Mouse (Mus musculus) intestine, postnatal 0 days (tissue): ENCODE measurements around the gene Uhrf2. TPM values are rescaled to one million over a fixed set of nuclear protein-coding genes. Genes with fewer than 3 reads are reported as not detected.

ENCODE experiments used
- ATAC-seq: fragments of 200-750 bp; cut with Nextera tagmentation; 2 replicates; pipeline ENCODE4 v1.8.0; 2017; ENCODE audit warnings: mild to moderate bottlenecking, moderate TSS enrichment, moderate library complexity
- H3K27ac ChIP-seq: fragments of 300-500 bp; sonication (generic); 2 replicates; pipeline ENCODE4 v1.5.1; 2014; ENCODE audit warnings: mild to moderate bottlenecking, low read depth, low read length, moderate library complexity
- H3K27me3 ChIP-seq: fragments of 300-500 bp; sonication (generic); replicated peaks from 2 replicates; pipeline ENCODE4 v1.6.1; 2014; ENCODE audit warnings: low read length, mixed read lengths; ENCODE audit not compliant: control insufficient read depth, insufficient read depth
- H3K36me3 ChIP-seq: fragments of 300-500 bp; sonication (generic); 2 replicates; pipeline ENCODE4 v1.6.1; 2014; ENCODE audit warnings: mild to moderate bottlenecking, moderate library complexity; ENCODE audit not compliant: control insufficient read depth, insufficient read depth
- H3K4me1 ChIP-seq: fragments of 300-500 bp; sonication (generic); replicated peaks from 2 replicates; pipeline ENCODE4 v1.6.1; 2014; ENCODE audit warnings: antibody characterized with exemption, low read length, mixed read lengths; ENCODE audit not compliant: control insufficient read depth, insufficient read depth
- H3K4me2 ChIP-seq: fragments of 300-500 bp; sonication (generic); replicated peaks from 2 replicates; pipeline ENCODE4 v1.6.1; 2014; ENCODE audit warnings: low read depth, mild to moderate bottlenecking, moderate library complexity
- H3K4me3 ChIP-seq: fragments of 300-500 bp; sonication (generic); 2 replicates; pipeline ENCODE4 v1.5.1; 2014; ENCODE audit warnings: low read depth, low read length
- H3K9ac ChIP-seq: fragments of 300-500 bp; sonication (generic); 2 replicates; pipeline ENCODE4 v1.6.1; 2014; ENCODE audit warnings: mild to moderate bottlenecking, low read depth, low read length
- H3K9me3 ChIP-seq: fragments of 300-500 bp; sonication (generic); 2 replicates; pipeline ENCODE4 v1.6.1; 2016; ENCODE audit warnings: mixed run types; ENCODE audit not compliant: control insufficient read depth
- CTCF ChIP-seq: sonication (generic); IDR thresholded peaks from 2 replicates; pipeline ENCODE4 v1.5.1; 2016; ENCODE audit warnings: low read depth, mild to moderate bottlenecking, control low read depth, antibody characterized with exemption, moderate library complexity
- WGBS: fragments of 180-500 bp; shearing (Covaris S2); extraction: QIAGEN DNeasy Blood & Tissue Kit; methylation state at CpG from one replicate; pipeline ENCODE4 v1.1.7; 2014; 5-methylcytosine and 5-hydroxymethylcytosine counted together
- polyA plus RNA-seq: library from polyadenylated mRNA; unstranded; fragments of >200 nt; fragmentation: Nextera tagmentation; extraction: Ambion mirVana; gene quantifications from 2 replicates; pipeline ENCODE4 v1.2.1, GENCODE M21; 2015

The Uhrf2 gene
- polyA plus RNA-seq = 18.3 and 20.8 TPM in 2 replicates

DNA sequence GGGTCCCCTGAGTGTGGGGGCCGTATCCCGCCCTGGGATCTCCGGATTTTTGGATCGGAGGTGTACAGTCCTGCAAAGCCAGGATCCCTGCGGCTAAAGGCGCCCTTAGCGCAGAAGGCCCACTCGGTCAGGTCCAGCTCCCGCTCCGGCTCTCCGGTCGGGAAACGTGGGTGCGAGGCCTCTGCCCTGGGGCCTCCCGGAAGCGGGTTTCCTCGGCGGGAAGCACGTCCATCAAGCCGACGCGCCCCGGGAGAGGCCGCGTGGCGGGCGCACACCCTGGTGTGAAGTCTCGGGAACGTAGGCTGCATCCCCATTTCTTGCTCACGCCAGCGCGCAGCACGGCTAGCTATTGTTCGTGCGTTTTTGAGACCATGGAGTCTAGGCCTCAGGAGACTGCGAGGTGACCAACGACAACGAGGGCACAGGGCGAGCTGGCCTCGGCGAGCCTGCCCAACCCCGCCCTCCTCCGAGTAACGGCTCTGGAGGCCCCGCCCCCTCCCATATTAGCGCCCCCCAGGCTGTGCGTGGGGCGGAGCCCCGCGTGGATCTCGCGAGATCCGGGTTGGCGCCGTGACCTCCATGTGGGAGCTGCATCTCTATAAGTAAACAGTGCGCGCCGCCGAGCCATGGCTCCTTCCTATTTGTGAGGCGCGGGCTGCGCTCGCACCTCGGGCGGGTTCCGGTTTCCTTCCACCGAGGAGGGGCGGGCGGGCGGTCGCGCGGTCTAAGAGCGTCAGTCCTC lies at the start of gene Uhrf2:
Gene Uhrf2, plus strand, starts transcription at position 620 of the 742 bp plus-strand sequence.
- H3K27me3 ChIP-seq = no peaks in the 10 kb centered on the region
- peaks cover 13% of the 10 kb centered on the region; the same call in 1 of the 2 replicates for H3K4me1 ChIP-seq
- 4% methylated on average over 64 of the region's 74 CpGs for WGBS
- H3K27ac ChIP-seq = peak within 1 kb of the TSS; percentile 92
- H3K9ac ChIP-seq = peak within 1 kb of the TSS; percentile 97
- no peaks in the 10 kb centered on the region for H3K36me3 ChIP-seq
- H3K9me3 ChIP-seq = no peaks in the 10 kb centered on the region
- peak within 1 kb of the TSS; percentile 80 for H3K4me2 ChIP-seq
- ATAC-seq = peak; percentile 96
- TF ChIP-seq CTCF = no peak
- H3K4me3 ChIP-seq = peak within 1 kb of the TSS; percentile 96

- H3K9me3 ChIP-seq = no peaks in the 10 kb centered on the region
- no peak overlapping the region for H3K4me2 ChIP-seq
These were observed 45.9 kb upstream of the Uhrf2 start for GRCm38 (mm10) chr19:29984208-29985005.

DNA sequence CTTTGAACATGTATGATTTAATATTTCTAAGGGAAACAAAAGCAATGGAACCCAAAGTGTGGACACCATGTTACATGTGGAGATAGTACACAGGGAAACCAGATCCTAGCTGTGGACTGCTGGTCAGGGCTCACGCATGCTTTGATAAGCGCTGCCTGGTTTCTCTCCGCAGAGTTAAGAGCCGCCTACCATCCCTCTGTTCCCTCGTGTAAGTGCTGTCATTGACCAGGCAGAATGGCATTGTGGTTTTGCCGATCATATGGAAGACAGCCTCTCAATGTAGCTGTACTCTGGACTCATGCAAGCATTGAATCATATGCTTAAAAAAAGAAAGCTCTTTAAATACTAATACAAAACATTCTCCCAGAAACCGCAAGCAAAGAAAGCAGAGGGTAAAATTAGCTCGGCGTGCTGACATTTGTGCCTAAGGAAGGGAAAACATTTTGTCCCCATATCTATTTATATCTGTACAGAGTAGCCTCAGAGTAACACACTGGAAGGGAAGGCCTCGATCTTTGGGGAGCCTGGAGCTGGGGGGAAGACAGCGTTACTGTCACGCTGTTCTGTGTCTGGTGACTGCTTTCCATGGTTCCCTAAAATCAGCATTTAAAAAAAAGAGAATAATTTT lies 43.7 kb upstream of the Uhrf2 start:
- Histone ChIP-seq H3K4me2 (no peak overlapping the region), H3K9me3 (no peaks in the 10 kb centered on the region), H3K9ac (no peak overlapping the region), H3K36me3 (no peaks in the 10 kb centered on the region), H3K27ac (no peak overlapping the region), H3K27me3 (no peaks in the 10 kb centered on the region), H3K4me1 (no peaks in the 10 kb centered on the region), H3K4me3 (no peak overlapping the region)
- ATAC-seq = no peak
- 82% methylated on average over 12 of the region's 12 CpGs for WGBS
- TF ChIP-seq CTCF = no peak

More at GRCm38 (mm10) chr19:29984208-29985005, 45.9 kb upstream of the Uhrf2 start:
- no peaks in the 10 kb centered on the region for H3K4me1 ChIP-seq
- no peak overlapping the region for H3K27ac ChIP-seq
- no peak overlapping the region for H3K9ac ChIP-seq
- H3K27me3 ChIP-seq = no peaks in the 10 kb centered on the region
- ATAC-seq = no peak
- H3K4me3 ChIP-seq = no peak overlapping the region
- TF ChIP-seq CTCF = no peak
- WGBS = 80% methylated on average over 16 of the region's 16 CpGs
- no peaks in the 10 kb centered on the region for H3K36me3 ChIP-seq

DNA sequence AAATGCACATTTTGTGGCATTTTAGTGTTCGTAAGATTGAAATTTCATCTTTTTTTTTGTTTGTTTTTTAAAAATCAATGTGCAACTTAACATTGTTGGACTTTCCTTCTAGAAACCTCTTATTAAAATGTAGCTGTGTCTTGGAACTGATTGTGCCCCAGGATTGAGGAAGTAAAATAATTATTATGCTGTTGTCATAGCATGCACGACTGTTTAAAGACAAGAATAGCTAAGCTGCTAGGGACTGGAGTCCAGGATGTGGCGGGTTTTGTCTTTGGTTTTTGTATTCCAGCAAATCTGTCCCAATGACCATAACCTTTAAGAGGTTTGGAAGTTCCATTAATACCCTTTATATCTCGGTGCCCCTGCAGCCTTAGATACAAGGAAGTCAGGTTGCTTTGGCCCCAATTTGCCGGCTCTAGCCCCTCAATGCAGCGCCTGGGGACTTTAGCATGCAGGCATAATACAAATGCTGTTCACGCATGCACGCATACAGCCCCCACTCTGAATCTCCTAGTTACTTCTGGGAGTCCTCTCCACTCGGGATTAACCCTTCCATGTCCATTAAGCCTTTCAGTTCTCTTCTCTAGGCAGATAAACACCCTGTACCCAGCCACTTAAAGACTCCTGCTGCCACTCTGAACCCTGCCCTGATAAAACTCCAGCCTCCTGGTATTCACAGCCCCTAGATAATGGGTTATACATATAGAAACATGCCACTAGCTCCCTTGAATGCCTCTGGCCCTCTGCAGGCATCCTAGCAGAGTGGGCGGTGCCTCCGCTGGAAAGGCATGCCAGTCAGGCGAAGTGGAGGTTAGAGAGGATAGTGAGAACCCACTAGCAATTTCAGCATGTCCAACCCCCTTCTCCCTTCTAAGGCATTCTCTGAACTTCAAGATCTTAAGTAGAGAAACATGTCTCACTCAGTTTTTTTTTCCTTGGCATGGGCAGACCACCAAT lies 29.6 kb upstream of the Uhrf2 start:
- Histone ChIP-seq H3K4me3 (no peak overlapping the region), H3K36me3 (no peaks in the 10 kb centered on the region), H3K4me1 (no peaks in the 10 kb centered on the region), H3K4me2 (no peak overlapping the region), H3K9me3 (no peaks in the 10 kb centered on the region), H3K27me3 (no peaks in the 10 kb centered on the region), H3K27ac (no peak overlapping the region), H3K9ac (no peak overlapping the region)
- no peak for ATAC-seq
- 64% methylated on average over 12 of the region's 12 CpGs for WGBS
- TF ChIP-seq CTCF = no peak

DNA sequence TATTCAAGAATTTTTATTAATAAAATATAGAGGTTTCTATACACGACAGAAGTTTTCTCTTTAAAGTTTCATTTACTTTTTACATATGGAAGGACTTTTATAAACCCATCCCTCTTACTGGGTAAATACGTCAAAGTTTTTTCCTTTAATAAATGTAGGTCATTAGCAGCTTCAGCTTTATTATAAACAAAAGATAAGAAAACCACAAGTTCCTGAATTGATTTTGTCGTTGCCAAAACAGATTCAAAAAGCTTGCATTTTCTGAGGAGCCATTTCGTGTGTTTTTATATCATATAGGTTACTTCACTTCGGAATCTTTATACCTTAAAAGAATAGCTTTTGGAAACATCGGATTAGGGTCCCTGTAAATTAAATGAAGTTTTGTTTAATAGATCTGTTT lies 28.8 kb upstream of the Uhrf2 start:
- Histone ChIP-seq H3K27ac (no peak overlapping the region), H3K36me3 (no peaks in the 10 kb centered on the region), H3K4me1 (no peaks in the 10 kb centered on the region), H3K9ac (no peak overlapping the region), H3K4me2 (no peak overlapping the region), H3K27me3 (no peaks in the 10 kb centered on the region), H3K9me3 (no peaks in the 10 kb centered on the region), H3K4me3 (no peak overlapping the region)
- 62% methylated on average over 6 of the region's 6 CpGs for WGBS
- TF ChIP-seq CTCF = no peak
- no peak for ATAC-seq
